Mouse (Mus musculus) right cerebral cortex, postnatal 25 days (tissue): Measurements from ENCODE around the gene Efs.
"Not testable (repeated sequence)": the region's sequence is repeated elsewhere in the genome, so short reads cannot be mapped to it uniquely, and the experiment has no call there.

ENCODE experiments used
- DNase-seq: peaks from one replicate; pipeline ENCODE4 v3.0.0; 2022

The Efs gene

GRCm38 (mm10) chr14:54947008-54947407 lies 21.1 kb upstream of the Efs start:
- DNase-seq, result not testable (repeated sequence)

GRCm38 (mm10) chr14:54945975-54946704 lies 20.2 kb upstream of the Efs start:
- no peak for DNase-seq

- DNase-seq, result no peak
Observed at GRCm38 (mm10) chr14:54944939-54945338, 19.0 kb upstream of the Efs start.

GRCm38 (mm10) chr14:54943971-54944370 lies 18.0 kb upstream of the Efs start:
- no peak for DNase-seq

GRCm38 (mm10) chr14:54942479-54942878 lies 16.6 kb upstream of the Efs start:
- DNase-seq, result no peak

- no peak for DNase-seq
Observed at GRCm38 (mm10) chr14:54941024-54941978, 15.4 kb upstream of the Efs start.

GRCm38 (mm10) chr14:54940176-54940530 lies 14.2 kb upstream of the Efs start:
- no peak for DNase-seq

GRCm38 (mm10) chr14:54939434-54940175 lies 13.7 kb upstream of the Efs start:
- DNase-seq, result peak; percentile 36

- no peak for DNase-seq
Observed at GRCm38 (mm10) chr14:54938431-54939219, 12.7 kb upstream of the Efs start.

- DNase-seq, result no peak
Observed at GRCm38 (mm10) chr14:54937361-54938182, 11.6 kb upstream of the Efs start.

- DNase-seq, result no peak
Observed at GRCm38 (mm10) chr14:54936831-54937160, 10.9 kb upstream of the Efs start.

GRCm38 (mm10) chr14:54935904-54936830 lies 10.2 kb upstream of the Efs start, which contains the start of gene Cmtm5:
Gene Cmtm5 (plus strand): TSS chr14:54936261.
- peak; percentile 45 for DNase-seq

- no peak for DNase-seq
Observed at GRCm38 (mm10) chr14:54932645-54933150, 6.8 kb upstream of the Efs start, which contains the start of gene Il25. Gene Il25 (plus strand): TSS chr14:54932695.

- no peak for DNase-seq
Observed at GRCm38 (mm10) chr14:54930431-54930830, 4.5 kb upstream of the Efs start.

- no peak for DNase-seq
Observed at GRCm38 (mm10) chr14:54929801-54930200, 3.9 kb upstream of the Efs start.

- no peak for DNase-seq
Observed at GRCm38 (mm10) chr14:54927296-54927695, 1.4 kb upstream of the Efs start.

- DNase-seq, result no peak
Observed at GRCm38 (mm10) chr14:54926401-54927158, 654 bp upstream of the Efs start.

GRCm38 (mm10) chr14:54924641-54925348 lies 1.1 kb downstream of the Efs start:
- DNase-seq, result no peak
